Mouse (Mus musculus) cerebellum, adult 18-20 months (tissue): ENCODE measurements at regions not wholly inside any gene's neighbourhood (a gene's known extent, or its start where the extent isn't known, plus 50 kb on each side); places are given as distances from the start of the nearest gene placed in this dataset.

Experiments used
- DNase-seq, 2 experiments: peaks; one replicate each; pipeline ENCODE4 v3.0.0; 2021

DNA sequence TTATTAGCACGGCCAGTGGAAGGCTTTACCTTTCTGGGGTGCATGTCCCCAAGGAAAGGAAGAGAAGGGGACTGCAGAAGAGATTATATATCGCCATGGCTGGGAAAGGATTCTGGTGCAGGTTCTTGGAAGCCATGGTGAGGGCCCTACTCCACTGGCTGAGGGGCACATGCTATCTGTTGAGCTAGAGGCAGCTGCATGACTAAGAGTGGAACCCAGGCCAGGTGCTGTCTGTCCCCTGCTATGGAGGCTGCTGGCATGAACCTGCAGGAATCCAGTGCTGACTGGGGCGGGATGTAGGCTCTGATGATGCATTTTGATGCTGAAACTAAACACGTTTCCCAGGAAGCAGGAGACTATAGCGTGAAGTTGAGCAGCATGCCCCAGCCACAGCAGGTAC lies 77.9 kb downstream of the Sik1 start:
- no peak for DNase-seq

DNA sequence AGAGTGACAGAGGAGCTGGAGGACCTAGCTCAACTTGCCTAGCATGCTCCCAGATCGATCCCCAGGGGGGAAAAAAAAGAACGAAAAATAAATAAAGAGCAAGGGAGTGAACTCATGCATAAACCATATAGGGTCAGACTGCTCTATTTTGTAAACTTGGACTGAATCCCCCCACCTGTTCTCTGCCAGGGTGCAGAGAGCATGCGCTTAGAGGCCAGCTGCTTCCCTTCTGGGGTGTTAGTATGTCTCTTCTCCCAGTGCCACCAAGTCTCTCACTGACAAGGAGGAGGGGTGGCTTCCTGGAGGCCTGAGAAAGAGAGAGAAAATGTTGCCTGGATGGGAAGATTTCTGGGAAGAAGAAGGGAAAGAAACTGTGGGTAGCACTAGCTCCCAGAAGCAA lies 76.1 kb downstream of the Sik1 start:
- no peak for DNase-seq

DNA sequence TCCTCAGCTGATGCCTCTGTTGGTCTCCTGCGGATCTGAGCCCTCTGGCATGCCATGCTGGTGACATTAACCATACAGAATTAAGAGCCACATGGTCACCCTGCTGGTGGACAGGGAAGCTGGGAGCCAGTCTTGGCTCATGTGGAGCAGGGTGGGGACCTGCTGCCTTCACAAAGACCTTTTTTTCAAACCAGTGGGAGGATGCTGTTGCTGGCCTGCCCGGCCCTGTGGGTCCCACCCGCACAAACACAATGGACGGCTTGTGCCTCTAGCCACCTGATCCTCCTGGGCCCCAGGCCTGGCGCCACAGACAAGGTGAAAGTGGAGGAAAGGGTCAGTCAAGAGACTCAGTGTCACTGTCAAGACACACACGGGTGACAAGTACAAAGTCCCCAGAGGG lies 73.4 kb downstream of the Sik1 start:
- DNase-seq = no peak

DNA sequence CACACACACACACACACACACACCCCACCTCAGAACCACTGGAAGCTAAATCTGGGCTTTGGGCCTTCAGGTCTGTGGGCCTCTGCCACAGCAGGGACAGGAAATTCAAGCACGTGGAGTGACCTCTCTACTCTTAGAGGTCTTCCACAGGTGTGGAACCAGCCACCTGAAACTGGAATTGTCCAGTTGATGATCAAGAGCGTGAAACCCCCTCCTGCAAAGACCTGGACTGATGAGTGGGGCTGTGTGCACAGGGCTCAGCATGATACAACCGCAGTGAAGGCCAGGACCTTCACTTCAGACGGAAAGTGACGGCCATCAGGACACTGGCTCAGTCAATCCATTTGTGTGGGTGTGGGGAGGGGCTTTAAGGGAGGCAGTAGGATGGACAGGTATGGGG lies 72.5 kb downstream of the Sik1 start:
- no peak for DNase-seq

DNA sequence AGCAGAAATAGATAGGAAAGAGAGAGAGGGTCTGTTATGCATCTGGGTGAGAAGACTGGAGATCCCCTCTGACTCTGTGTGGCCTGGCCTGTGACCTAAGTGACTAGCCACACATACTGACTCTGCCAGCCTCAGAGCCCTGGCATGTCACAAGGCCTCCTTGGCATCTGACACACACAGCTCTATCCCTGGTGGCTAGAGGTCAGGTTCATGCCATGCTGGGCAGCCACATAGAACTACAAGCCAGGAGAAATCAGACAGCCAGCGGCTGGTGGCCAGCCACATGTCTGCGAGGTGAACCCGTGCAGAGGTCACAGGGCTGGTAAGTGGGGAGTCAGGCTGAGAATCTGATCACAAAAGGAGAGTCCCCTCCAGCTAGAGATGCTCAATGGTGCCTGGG lies 67.3 kb downstream of the Sik1 start:
- DNase-seq = no peak

DNA sequence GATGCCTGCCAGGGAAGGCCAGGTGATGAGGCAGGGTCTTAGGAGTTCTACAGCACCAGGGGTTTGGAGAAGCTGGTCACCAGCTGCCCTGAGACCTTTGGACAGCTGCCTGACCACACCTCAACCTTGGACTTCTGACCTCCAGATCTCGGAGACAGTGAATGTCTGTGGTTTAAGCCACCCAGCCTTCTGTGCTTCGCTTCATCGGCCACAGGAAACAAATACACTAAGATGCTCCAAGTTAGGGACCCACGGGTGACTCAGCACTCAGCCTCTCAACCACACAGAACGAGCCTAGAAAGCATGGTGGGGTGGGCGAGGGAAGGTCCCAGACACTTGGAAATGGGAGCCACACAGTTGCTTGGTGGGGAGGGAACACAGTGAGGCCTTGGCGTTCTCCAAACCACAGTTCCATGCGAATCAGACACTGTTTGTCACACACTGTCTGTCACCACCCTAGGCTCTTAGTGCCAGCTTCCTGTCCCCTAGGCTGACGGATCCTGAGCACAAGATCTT lies 66.5 kb downstream of the Sik1 start:
- DNase-seq = no peak

DNA sequence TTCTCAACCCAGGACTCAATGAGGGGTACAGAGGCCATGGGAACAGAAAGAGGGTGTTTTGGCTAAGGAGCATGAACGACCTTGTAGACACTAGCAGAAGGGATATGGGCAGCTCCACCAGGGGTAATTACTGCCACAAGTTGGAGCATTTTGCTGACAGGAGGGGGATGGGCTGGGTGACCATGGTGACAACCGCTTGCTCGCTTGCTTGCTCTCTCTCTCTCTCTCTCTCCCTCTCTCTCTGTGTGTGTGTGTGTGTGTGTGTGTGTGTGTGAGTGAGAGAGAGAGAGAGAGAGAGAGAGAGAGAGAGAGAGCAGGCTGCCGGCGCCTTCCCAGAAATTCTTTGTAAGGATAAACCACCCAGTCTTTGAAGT lies 65.7 kb downstream of the Sik1 start:
- DNase-seq = no peak

DNA sequence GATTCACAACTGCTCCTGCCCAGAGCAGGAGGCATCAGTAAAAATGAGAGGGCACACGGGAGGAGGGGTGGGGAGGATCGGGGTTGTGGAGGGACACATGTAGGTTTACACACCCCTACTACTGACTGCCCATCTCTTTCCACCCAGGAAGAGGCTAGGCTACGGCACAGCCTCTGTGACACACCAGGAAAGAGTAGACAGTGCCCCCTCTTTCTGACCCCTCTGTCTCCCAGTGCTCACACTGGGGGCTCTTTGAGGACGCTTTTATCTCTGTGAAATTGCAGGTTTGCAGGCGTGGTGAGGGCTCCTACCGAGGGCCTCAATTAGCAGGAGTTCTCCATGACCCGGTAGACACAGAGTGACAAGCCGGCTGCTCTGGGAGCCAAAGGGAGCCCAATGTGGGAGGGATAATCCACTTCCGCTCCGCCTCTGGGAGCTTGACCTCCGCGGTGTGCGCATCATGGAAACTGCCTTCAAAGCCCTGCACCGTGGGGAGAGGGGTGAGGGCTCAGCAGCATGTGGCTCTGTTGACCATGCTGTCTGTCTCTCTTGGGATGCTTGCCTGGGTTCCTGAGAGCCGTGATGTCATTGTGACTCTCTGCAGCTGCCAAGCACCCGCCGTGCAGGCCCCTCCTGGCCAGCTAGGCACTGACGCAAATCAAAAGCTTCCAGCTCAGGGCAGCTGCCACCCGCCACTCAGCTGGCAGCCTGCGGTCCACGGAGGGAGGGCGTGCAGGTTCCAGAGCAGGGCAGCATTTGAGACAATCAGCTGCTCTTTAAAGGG lies 65.1 kb downstream of the Sik1 start:
- peak; percentile 6 to 12 for DNase-seq

DNA sequence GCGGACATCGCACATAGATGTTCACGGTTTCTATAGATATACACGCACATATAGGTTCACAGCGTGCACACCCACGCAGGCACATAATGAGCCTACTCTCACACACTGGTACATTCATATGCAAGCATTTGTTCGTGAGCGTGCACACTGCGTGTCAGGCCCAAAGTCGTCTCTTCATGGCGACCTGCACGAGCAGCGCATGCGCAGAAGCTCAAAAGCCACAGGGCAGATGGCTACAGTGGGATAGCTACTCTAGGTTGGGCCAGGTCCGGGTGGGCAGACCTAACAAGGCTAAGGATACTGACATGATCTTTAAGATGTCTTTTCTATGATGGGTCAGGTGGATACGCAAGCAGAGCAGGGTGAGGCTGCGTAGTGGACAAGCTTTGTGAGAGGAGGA lies 63.9 kb downstream of the Sik1 start:
- no peak for DNase-seq

DNA sequence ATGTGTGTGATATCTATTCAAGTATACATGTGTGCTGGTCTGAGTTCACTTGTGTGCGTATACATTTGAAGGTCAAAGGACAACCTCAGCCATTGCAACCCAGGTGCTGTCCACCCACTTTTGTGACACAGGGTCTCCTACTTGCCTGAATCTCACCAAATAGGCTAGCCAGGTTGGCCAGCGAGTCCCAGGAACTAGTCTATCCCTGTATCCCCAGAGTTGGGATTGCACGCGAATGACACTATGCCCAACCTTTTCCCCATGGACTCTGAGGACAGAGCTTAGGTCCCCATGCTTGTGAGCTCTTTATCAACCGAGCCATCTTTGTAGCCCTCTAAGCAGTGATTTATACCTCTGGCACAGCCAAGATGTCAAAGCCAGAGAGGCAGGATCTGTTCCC lies 62.6 kb downstream of the Sik1 start:
- DNase-seq = no peak

DNA sequence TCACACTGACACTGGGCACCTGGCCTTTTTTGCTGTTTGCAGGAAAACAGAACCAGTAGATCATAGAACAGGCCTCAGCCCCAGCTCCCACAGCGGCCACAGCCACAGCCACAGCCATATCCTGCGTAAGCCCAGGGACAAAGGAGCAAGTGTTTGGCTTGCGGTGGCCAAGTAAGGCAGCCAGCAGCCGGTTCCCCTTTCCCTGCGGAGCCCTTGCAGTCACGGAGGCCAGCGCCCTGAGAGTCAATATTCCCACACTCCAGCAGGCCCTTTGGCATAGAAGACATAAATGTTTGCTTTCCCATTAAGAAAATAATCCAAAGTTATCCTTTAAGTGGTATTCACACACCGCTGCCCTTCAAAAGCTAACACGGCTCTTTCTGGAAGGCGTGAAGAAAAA lies 62.1 kb downstream of the Sik1 start:
- no peak for DNase-seq

DNA sequence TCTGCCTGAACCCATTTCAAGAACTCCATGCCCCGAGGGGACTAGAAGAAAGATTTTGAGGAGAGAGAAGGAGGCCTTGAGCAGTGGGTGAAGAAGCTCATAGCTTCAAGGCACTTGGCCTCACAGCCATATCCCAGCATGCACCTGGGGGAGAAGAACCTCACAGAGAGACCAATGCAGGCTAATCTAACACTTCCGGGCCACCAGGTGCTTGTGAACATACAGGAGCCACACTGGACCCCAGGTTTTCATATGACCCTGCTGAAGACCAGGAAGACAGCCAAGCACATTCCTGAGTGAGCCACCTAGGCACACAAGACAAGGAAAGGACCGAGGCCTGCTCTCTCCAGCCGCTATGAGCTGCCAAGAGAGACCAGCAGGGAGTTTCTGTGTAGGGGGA lies 61.6 kb downstream of the Sik1 start:
- DNase-seq = no peak
